Mouse (Mus musculus): ENCODE results near the gene Smarca5. TPM values are rescaled to one million over a fixed set of nuclear protein-coding genes. Genes with fewer than 3 reads are reported as not detected.
A peak's percentile ranks its signal among the peaks of the same experiment; 100 is the strongest.
"Not testable (repeated sequence)": the region's sequence is repeated elsewhere in the genome, so short reads cannot be mapped to it uniquely, and the experiment has no call there.

Smarca5 gene
- 77.8 and 79.3 TPM in 2 replicates for polyA plus RNA-seq (2015; fragmentation: Nextera tagmentation; extraction: Ambion mirVana)

- not testable (repeated sequence) for H3K27me3 ChIP-seq, H3K4me1 ChIP-seq, H3K36me3 ChIP-seq, H3K9me3 ChIP-seq
- peak within 1 kb of the TSS; percentile 86 for H3K9ac ChIP-seq (replicated peaks)
- peak within 1 kb of the TSS; percentile 83 for H3K4me2 ChIP-seq (replicated peaks)
- peak within 1 kb of the TSS; percentile 97 for H3K27ac ChIP-seq (replicated peaks)
- ATAC-seq (replicated peaks), result peak; percentile 98
- peak within 1 kb of the TSS; percentile 81 for H3K4me3 ChIP-seq
- WGBS, result 2% methylated on average over 88 of the region's 91 CpGs
These were observed at the start of gene Smarca5 for GRCm38 (mm10) chr8:80739155-80739924. Gene Smarca5, minus strand, starts transcription at chr8:80739497.

- ATAC-seq (replicated peaks), result no peak
- Histone ChIP-seq H3K9ac (replicated peaks) (no peak overlapping the region), H3K4me3 (no peak overlapping the region), H3K4me1 (peaks cover 5% of the 10 kb centered on the region; the same call in 1 of the 2 replicates), H3K36me3 (peaks cover 4% of the 10 kb centered on the region; the same call in 1 of the 2 replicates), H3K27me3 (no peaks in the 10 kb centered on the region), H3K27ac (replicated peaks) (no peak overlapping the region), H3K4me2 (replicated peaks) (no peak overlapping the region), H3K9me3 (no peaks in the 10 kb centered on the region)
- 92% methylated on average over 9 of the region's 9 CpGs for WGBS
These were observed 45.3 kb upstream of the Smarca5 start for GRCm38 (mm10) chr8:80784559-80784958.

GRCm38 (mm10) chr8:80783271-80783670 lies 44.0 kb upstream of the Smarca5 start:
- H3K9me3 ChIP-seq, result no peaks in the 10 kb centered on the region
- 91% methylated on average over 4 of the region's 4 CpGs for WGBS

GRCm38 (mm10) chr8:80781338-80781737 lies 42.0 kb upstream of the Smarca5 start:
- peak; percentile 76 for ATAC-seq (replicated peaks)
- Histone ChIP-seq H3K4me1 (peaks cover 5% of the 10 kb centered on the region; the same call in 1 of the 2 replicates), H3K4me2 (replicated peaks) (no peak overlapping the region), H3K9ac (replicated peaks) (no peak overlapping the region), H3K27ac (replicated peaks) (peak overlapping the region; percentile 53), H3K36me3 (0 out of 2 replicates have a peak, but pooled peaks cover 6% of the 10 kb centered on the region), H3K9me3 (no peaks in the 10 kb centered on the region), H3K27me3 (no peaks in the 10 kb centered on the region), H3K4me3 (no peak overlapping the region)
- 44% methylated on average over 10 of the region's 10 CpGs for WGBS

More at GRCm38 (mm10) chr8:80783271-80783670, 44.0 kb upstream of the Smarca5 start:
- H3K4me2 ChIP-seq (replicated peaks), result no peak overlapping the region
- ATAC-seq (replicated peaks), result no peak
- H3K4me3 ChIP-seq, result no peak overlapping the region
- H3K36me3 ChIP-seq, result no peaks in the 10 kb centered on the region; the same call in 1 of the 2 replicates
- H3K4me1 ChIP-seq, result peaks cover 5% of the 10 kb centered on the region; the same call in 1 of the 2 replicates
- no peak overlapping the region for H3K27ac ChIP-seq (replicated peaks)
- H3K27me3 ChIP-seq, result no peaks in the 10 kb centered on the region
- H3K9ac ChIP-seq (replicated peaks), result no peak overlapping the region

- Histone ChIP-seq H3K4me2 (replicated peaks) (no peak overlapping the region), H3K36me3 (0 out of 2 replicates have a peak, but pooled peaks cover 6% of the 10 kb centered on the region), H3K9ac (replicated peaks) (no peak overlapping the region), H3K27me3 (no peaks in the 10 kb centered on the region), H3K4me1 (peaks cover 5% of the 10 kb centered on the region; the same call in 1 of the 2 replicates), H3K9me3 (no peaks in the 10 kb centered on the region), H3K27ac (replicated peaks) (no peak overlapping the region), H3K4me3 (no peak overlapping the region)
- ATAC-seq (replicated peaks), result no peak
- WGBS, result 89% methylated on average over 4 of the region's 4 CpGs
These were observed 41.0 kb upstream of the Smarca5 start for GRCm38 (mm10) chr8:80780271-80780670.

GRCm38 (mm10) chr8:80776436-80776835 lies 37.1 kb upstream of the Smarca5 start:
- Histone ChIP-seq H3K4me2 (replicated peaks) (no peak overlapping the region), H3K4me3 (no peak overlapping the region), H3K9ac (replicated peaks) (no peak overlapping the region), H3K36me3 (peaks cover 14% of the 10 kb centered on the region; the same call in 1 of the 2 replicates), H3K9me3 (no peaks in the 10 kb centered on the region), H3K27ac (replicated peaks) (no peak overlapping the region), H3K27me3 (no peaks in the 10 kb centered on the region), H3K4me1 (peaks cover 3% of the 10 kb centered on the region; the same call in 1 of the 2 replicates)
- 77% methylated on average over 8 of the region's 8 CpGs for WGBS
- ATAC-seq (replicated peaks), result no peak

- peaks cover 14% of the 10 kb centered on the region; the same call in 1 of the 2 replicates for H3K36me3 ChIP-seq
- no peak; the same call in 1 of the 2 replicates for ATAC-seq (replicated peaks)
- no peak overlapping the region for H3K9ac ChIP-seq (replicated peaks)
- no peaks in the 10 kb centered on the region for H3K27me3 ChIP-seq
- H3K9me3 ChIP-seq, result no peaks in the 10 kb centered on the region
- no peak overlapping the region for H3K27ac ChIP-seq (replicated peaks)
- H3K4me2 ChIP-seq (replicated peaks), result no peak overlapping the region
- H3K4me1 ChIP-seq, result no peaks in the 10 kb centered on the region
- no peak overlapping the region for H3K4me3 ChIP-seq
- 89% methylated on average over 4 of the region's 4 CpGs for WGBS
These were observed 33.6 kb upstream of the Smarca5 start for GRCm38 (mm10) chr8:80772732-80773460.

GRCm38 (mm10) chr8:80768451-80768850 lies 29.2 kb upstream of the Smarca5 start:
- H3K27me3 ChIP-seq, result no peaks in the 10 kb centered on the region
- no peaks in the 10 kb centered on the region for H3K4me1 ChIP-seq
- no peaks in the 10 kb centered on the region for H3K9me3 ChIP-seq
- no peak overlapping the region for H3K9ac ChIP-seq (replicated peaks)
- peaks cover 17% of the 10 kb centered on the region; the same call in 1 of the 2 replicates for H3K36me3 ChIP-seq
- H3K4me3 ChIP-seq, result no peak overlapping the region
- ATAC-seq (replicated peaks), result no peak
- no peak overlapping the region for H3K27ac ChIP-seq (replicated peaks)
- no peak overlapping the region for H3K4me2 ChIP-seq (replicated peaks)
- WGBS, result 97% methylated on average over 6 of the region's 6 CpGs

- Histone ChIP-seq H3K4me3 (no peak overlapping the region), H3K4me2 (replicated peaks) (no peak overlapping the region), H3K36me3 (no peaks in the 10 kb centered on the region), H3K9me3 (no peaks in the 10 kb centered on the region), H3K4me1 (no peaks in the 10 kb centered on the region), H3K9ac (replicated peaks) (no peak overlapping the region), H3K27ac (replicated peaks) (no peak overlapping the region), H3K27me3 (no peaks in the 10 kb centered on the region)
- peak; percentile 89 for ATAC-seq (replicated peaks)
- 30% methylated on average over 9 of the region's 9 CpGs for WGBS
These were observed 13.9 kb upstream of the Smarca5 start for GRCm38 (mm10) chr8:80753017-80753715.

- Histone ChIP-seq H3K4me2 (replicated peaks) (no peak overlapping the region), H3K9me3 (no peaks in the 10 kb centered on the region), H3K4me1 (no peaks in the 10 kb centered on the region), H3K27me3 (no peaks in the 10 kb centered on the region), H3K9ac (replicated peaks) (no peak overlapping the region), H3K4me3 (no peak overlapping the region), H3K36me3 (no peaks in the 10 kb centered on the region), H3K27ac (replicated peaks) (no peak overlapping the region)
- ATAC-seq (replicated peaks), result no peak
- WGBS, result 62% methylated on average over 7 of the region's 7 CpGs
These were observed 13.1 kb upstream of the Smarca5 start for GRCm38 (mm10) chr8:80752429-80752828.

GRCm38 (mm10) chr8:80749091-80749490 lies 9.8 kb upstream of the Smarca5 start:
- H3K9me3 ChIP-seq, result no peaks in the 10 kb centered on the region
- H3K36me3 ChIP-seq, result no peaks in the 10 kb centered on the region
- H3K4me3 ChIP-seq, result no peak overlapping the region
- no peak for ATAC-seq (replicated peaks)
- H3K4me2 ChIP-seq (replicated peaks), result no peak overlapping the region
- no peaks in the 10 kb centered on the region for H3K4me1 ChIP-seq
- H3K9ac ChIP-seq (replicated peaks), result no peak overlapping the region
- 91% methylated on average over 4 of the region's 4 CpGs for WGBS
- no peaks in the 10 kb centered on the region for H3K27me3 ChIP-seq
- H3K27ac ChIP-seq (replicated peaks), result no peak overlapping the region

Measured in forebrain, embryonic 15.5 days (tissue).